Mouse (Mus musculus): Measurements from ENCODE around the gene Rgp1. TPM values are rescaled to one million over a fixed set of nuclear protein-coding genes. Genes with fewer than 3 reads are reported as not detected.
A peak's percentile ranks its signal among the peaks of the same experiment; 100 is the strongest.
"Not testable (repeated sequence)": the region's sequence is repeated elsewhere in the genome, so short reads cannot be mapped to it uniquely, and the experiment has no call there.

Rgp1 gene
- 21.5 and 28.2 TPM in 2 replicates for polyA plus RNA-seq (2015; fragmentation: Nextera tagmentation; extraction: Ambion mirVana)

DNA sequence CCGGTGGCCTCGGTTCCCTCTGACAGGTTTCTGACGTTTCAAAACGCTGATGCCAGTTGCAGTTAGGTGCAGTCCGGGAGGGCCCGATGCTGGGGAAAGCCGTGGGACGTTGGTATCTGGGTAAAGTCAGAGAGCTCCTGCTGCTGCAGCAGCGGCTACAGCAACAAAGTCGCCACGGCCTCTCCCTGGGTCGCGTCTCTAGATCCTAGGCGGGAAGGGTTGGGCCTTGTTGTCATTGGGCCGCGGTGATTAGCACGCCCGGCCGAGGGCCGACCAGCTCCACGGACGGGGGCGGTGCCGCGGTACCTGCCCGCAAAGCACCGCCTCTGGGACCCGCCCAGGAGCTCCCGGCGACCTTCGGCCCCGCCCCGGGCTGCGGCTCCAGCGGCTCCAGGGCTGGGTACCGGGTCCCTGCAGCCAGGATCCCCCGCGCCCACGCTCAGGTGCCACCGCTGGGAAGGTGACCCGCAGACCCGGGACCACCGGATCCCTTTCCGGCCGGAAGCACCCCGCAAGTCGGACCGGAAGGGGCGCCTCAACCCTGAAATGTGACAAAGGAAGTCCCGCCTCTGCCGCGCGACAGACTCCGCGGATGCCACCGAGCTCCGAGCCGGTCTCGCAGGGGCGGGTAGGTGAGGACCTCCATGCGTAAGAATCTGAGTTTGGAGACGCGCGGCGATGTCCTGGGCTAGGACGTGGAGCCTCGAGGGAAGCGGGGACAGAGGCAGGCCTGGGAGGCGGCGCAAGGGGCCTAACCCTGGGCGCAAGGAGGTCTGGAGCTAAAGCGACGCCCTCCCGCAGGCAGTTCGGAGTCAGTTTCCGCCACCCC is at the start of gene Rgp1, which contains the start of gene Gba2:
TSS of gene Rgp1 (plus strand) at position 340 of the 829 bp plus-strand sequence.
TSS of gene Gba2 (minus strand) at position 498 of the 829 bp plus-strand sequence.
- H3K9me3 ChIP-seq, result no peaks in the 10 kb centered on the region
- peak; percentile 89 for ATAC-seq (replicated peaks)
- H3K27ac ChIP-seq (replicated peaks), result peak within 1 kb of the TSS; percentile 87
- peak within 1 kb of the TSS; percentile 96 for H3K4me2 ChIP-seq (replicated peaks)
- H3K27me3 ChIP-seq, result no peaks in the 10 kb centered on the region
- under 1% methylated on average over 76 of the region's 76 CpGs for WGBS
- H3K9ac ChIP-seq (replicated peaks), result peak within 1 kb of the TSS; percentile 96
- H3K36me3 ChIP-seq, result peaks cover 27% of the 10 kb centered on the region
- H3K4me1 ChIP-seq, result peaks cover 48% of the 10 kb centered on the region
- peak within 1 kb of the TSS; percentile 87 for H3K4me3 ChIP-seq

DNA sequence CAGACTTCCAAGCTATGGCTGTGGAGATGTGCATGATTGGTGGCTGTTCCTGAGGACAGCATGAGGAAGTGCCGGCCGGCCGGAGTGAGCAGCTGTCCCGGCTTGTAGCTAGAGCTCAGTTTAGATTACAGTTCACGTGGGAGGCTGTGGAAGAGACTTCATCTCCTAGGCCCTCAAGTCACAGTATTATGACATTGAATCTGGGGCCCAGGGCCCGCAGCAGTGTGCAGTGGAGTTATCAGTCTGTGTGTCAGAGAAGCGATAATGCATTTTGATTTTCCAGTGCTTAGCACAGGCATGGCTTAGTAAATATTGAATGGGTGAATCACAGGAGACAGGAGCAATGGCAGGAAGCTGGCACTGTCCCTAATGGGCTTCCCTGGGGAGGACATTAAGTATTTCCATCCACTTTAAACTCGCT is 48.4 kb upstream of the Rgp1 start:
- Histone ChIP-seq H3K4me2 (replicated peaks) (no peak overlapping the region), H3K27ac (replicated peaks) (no peak overlapping the region), H3K4me1 (no peaks in the 10 kb centered on the region), H3K36me3 (peaks cover 30% of the 10 kb centered on the region), H3K9me3 (no peaks in the 10 kb centered on the region), H3K4me3 (no peak overlapping the region), H3K9ac (replicated peaks) (no peak overlapping the region), H3K27me3 (peaks cover 9% of the 10 kb centered on the region; the same call in 1 of the 2 replicates)
- ATAC-seq (replicated peaks), result no peak
- 83% methylated on average over 8 of the region's 8 CpGs for WGBS

DNA sequence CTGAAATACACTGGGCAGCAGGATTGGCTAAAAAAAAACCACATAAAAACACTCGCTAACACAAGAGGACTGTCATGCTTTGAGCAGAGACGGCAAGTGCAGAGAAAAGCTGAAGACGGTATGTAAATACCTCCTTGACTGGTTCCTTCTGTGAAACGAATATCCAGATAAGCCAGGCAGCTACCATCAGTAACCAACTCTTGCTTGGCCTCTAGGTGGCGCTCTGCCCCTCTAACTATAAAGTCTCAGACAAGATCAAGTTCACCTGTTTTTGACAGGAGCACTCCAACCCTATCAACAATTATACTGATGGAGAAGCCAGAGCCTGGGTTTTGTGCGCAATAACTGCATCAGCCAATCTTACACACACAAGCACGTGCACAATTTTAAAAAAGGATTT is 47.9 kb upstream of the Rgp1 start:
- Histone ChIP-seq H3K4me2 (replicated peaks) (no peak overlapping the region), H3K27ac (replicated peaks) (no peak overlapping the region), H3K4me1 (no peaks in the 10 kb centered on the region), H3K27me3 (peaks cover 4% of the 10 kb centered on the region; the same call in 1 of the 2 replicates), H3K4me3 (no peak overlapping the region), H3K9ac (replicated peaks) (no peak overlapping the region), H3K9me3 (no peaks in the 10 kb centered on the region), H3K36me3 (peaks cover 35% of the 10 kb centered on the region)
- ATAC-seq (replicated peaks), result no peak
- 24% methylated on average over 7 of the region's 7 CpGs for WGBS

- no peaks in the 10 kb centered on the region for H3K27me3 ChIP-seq
- no peak overlapping the region for H3K27ac ChIP-seq (replicated peaks)
- ATAC-seq (replicated peaks), result no peak
- WGBS, result 92% methylated on average over 9 of the region's 9 CpGs
- H3K4me2 ChIP-seq (replicated peaks), result no peak overlapping the region
- H3K9me3 ChIP-seq, result no peaks in the 10 kb centered on the region
- H3K4me3 ChIP-seq, result no peak overlapping the region
- H3K9ac ChIP-seq (replicated peaks), result no peak overlapping the region
- H3K4me1 ChIP-seq, result no peaks in the 10 kb centered on the region
- H3K36me3 ChIP-seq, result peaks cover 61% of the 10 kb centered on the region
Measured at GRCm38 (mm10) chr4:43533270-43533669, 45.2 kb upstream of the Rgp1 start.

DNA sequence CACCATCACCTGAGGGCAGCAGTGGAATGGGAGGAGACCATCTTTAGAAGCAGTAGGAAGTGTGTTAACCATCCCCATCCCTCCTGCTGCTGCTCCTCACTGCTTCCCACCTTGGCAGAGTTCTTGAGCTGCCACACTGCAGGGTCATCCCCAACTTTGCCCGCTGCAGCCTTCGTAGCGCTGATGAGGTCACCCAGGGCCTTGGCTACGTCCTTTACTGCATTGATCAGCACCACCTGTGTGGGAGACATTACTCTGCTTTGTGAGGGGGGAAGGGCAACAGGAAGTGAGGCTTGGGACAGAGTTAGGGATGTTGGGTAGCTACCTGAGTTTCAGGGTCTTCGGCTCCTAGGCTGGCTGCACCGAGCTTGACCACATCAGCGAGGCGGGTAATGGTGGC is 42.9 kb upstream of the Rgp1 start:
- WGBS, result 96% methylated on average over 8 of the region's 8 CpGs
- no peak overlapping the region for H3K4me2 ChIP-seq (replicated peaks)
- H3K4me1 ChIP-seq, result no peaks in the 10 kb centered on the region
- H3K9me3 ChIP-seq, result no peaks in the 10 kb centered on the region
- H3K27me3 ChIP-seq, result no peaks in the 10 kb centered on the region
- H3K36me3 ChIP-seq, result peaks cover 84% of the 10 kb centered on the region
- no peak overlapping the region for H3K27ac ChIP-seq (replicated peaks)
- ATAC-seq (replicated peaks), result no peak
- no peak overlapping the region for H3K4me3 ChIP-seq
- no peak overlapping the region for H3K9ac ChIP-seq (replicated peaks)

DNA sequence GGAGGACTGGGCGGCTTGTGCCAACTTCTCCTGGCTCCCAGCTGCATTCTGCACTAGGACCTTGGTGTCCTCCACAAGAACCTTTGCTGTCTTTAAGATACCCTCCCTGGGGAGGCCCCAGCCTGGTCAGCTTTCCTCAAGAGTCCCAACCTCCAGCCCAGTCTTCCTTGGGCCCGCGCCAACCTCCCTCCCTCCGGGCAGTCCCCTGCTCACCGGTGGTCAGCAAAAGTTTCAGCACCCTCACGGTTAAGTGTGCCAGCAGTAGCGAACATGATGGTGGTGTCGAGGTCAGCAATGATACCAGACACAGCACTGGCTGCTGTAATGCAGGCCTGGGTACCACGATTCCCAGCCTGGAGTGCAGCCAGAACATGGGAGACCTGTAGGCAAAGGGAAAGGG is 42.5 kb upstream of the Rgp1 start:
- Histone ChIP-seq H3K9me3 (no peaks in the 10 kb centered on the region), H3K36me3 (peaks cover 84% of the 10 kb centered on the region), H3K27ac (replicated peaks) (no peak overlapping the region), H3K4me3 (no peak overlapping the region), H3K27me3 (no peaks in the 10 kb centered on the region), H3K9ac (replicated peaks) (no peak overlapping the region), H3K4me2 (replicated peaks) (no peak overlapping the region), H3K4me1 (no peaks in the 10 kb centered on the region)
- ATAC-seq (replicated peaks), result no peak
- 94% methylated on average over 9 of the region's 9 CpGs for WGBS

- H3K36me3 ChIP-seq, result peaks cover 95% of the 10 kb centered on the region
- no peak overlapping the region for H3K27ac ChIP-seq (replicated peaks)
- no peaks in the 10 kb centered on the region for H3K27me3 ChIP-seq
- no peak for ATAC-seq (replicated peaks)
- no peaks in the 10 kb centered on the region for H3K4me1 ChIP-seq
- H3K4me2 ChIP-seq (replicated peaks), result no peak overlapping the region
- H3K4me3 ChIP-seq, result no peak overlapping the region
- 82% methylated on average over 3 of the region's 3 CpGs for WGBS
- H3K9me3 ChIP-seq, result no peaks in the 10 kb centered on the region
- no peak overlapping the region for H3K9ac ChIP-seq (replicated peaks)
Measured at GRCm38 (mm10) chr4:43542044-43542443, 36.5 kb upstream of the Rgp1 start.

GRCm38 (mm10) chr4:43546375-43547047 is 32.0 kb upstream of the Rgp1 start:
- Histone ChIP-seq H3K36me3 (peaks cover 100% of the 10 kb centered on the region), H3K27ac (replicated peaks) (no peak overlapping the region), H3K27me3 (no peaks in the 10 kb centered on the region), H3K9me3 (no peaks in the 10 kb centered on the region), H3K4me3 (no peak overlapping the region), H3K9ac (replicated peaks) (no peak overlapping the region), H3K4me2 (replicated peaks) (no peak overlapping the region), H3K4me1 (no peaks in the 10 kb centered on the region)
- 93% methylated on average over 12 of the region's 12 CpGs for WGBS
- no peak for ATAC-seq (replicated peaks)

- Histone ChIP-seq H3K27me3 (no peaks in the 10 kb centered on the region), H3K4me2 (replicated peaks) (no peak overlapping the region), H3K4me1 (no peaks in the 10 kb centered on the region), H3K36me3 (peaks cover 99% of the 10 kb centered on the region), H3K4me3 (no peak overlapping the region), H3K9me3 (no peaks in the 10 kb centered on the region), H3K27ac (replicated peaks) (no peak overlapping the region), H3K9ac (replicated peaks) (no peak overlapping the region)
- ATAC-seq (replicated peaks), result no peak
- 95% methylated on average over 8 of the region's 8 CpGs for WGBS
Measured at GRCm38 (mm10) chr4:43547160-43547559, 31.4 kb upstream of the Rgp1 start.

DNA sequence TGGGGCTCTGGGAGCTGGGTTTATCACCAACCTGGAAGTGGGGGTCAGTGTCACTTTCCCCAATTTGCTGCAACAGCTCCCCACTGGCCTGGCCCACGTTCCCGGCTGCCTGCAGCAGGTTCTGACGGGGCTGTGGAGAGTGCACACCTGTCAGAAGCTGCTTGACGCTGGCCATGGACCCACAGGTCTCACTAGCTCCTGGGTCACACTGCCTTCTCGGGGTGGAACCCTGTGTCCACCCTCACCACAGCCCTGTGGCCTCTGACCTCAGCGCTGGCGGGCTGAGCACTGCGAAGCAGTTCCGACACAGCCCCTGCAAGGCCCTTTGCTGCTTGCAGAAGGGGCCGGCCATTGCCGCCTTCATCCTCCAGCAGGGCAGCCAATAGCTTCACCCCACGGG is 29.5 kb upstream of the Rgp1 start:
- ATAC-seq (replicated peaks), result no peak
- no peak overlapping the region for H3K4me3 ChIP-seq
- 94% methylated on average over 12 of the region's 12 CpGs for WGBS
- peaks cover 99% of the 10 kb centered on the region for H3K36me3 ChIP-seq
- no peak overlapping the region for H3K27ac ChIP-seq (replicated peaks)
- no peak overlapping the region for H3K4me2 ChIP-seq (replicated peaks)
- no peaks in the 10 kb centered on the region for H3K4me1 ChIP-seq
- H3K9ac ChIP-seq (replicated peaks), result no peak overlapping the region
- no peaks in the 10 kb centered on the region for H3K27me3 ChIP-seq
- H3K9me3 ChIP-seq, result no peaks in the 10 kb centered on the region

- H3K4me3 ChIP-seq; H3K9me3 ChIP-seq; H3K4me1 ChIP-seq; H3K9ac ChIP-seq (replicated peaks); ATAC-seq (replicated peaks); H3K27me3 ChIP-seq; H3K4me2 ChIP-seq (replicated peaks); H3K27ac ChIP-seq (replicated peaks): not testable (repeated sequence)
- 89% methylated on average over 6 of the region's 6 CpGs for WGBS
- H3K36me3 ChIP-seq, result peaks cover 96% of the 10 kb centered on the region
Measured at GRCm38 (mm10) chr4:43551854-43552253, 26.7 kb upstream of the Rgp1 start.

GRCm38 (mm10) chr4:43552437-43552836 is 26.1 kb upstream of the Rgp1 start:
- WGBS, result 95% methylated on average over 5 of the region's 5 CpGs

More at GRCm38 (mm10) chr4:43552437-43552836, 26.1 kb upstream of the Rgp1 start:
- Histone ChIP-seq H3K27me3 (no peaks in the 10 kb centered on the region), H3K9ac (replicated peaks) (no peak overlapping the region), H3K4me2 (replicated peaks) (no peak overlapping the region), H3K9me3 (no peaks in the 10 kb centered on the region), H3K36me3 (peaks cover 90% of the 10 kb centered on the region), H3K4me3 (no peak overlapping the region), H3K27ac (replicated peaks) (no peak overlapping the region), H3K4me1 (peaks cover 4% of the 10 kb centered on the region)
- no peak for ATAC-seq (replicated peaks)

Measured in forebrain, embryonic 15.5 days (tissue).